Mouse (Mus musculus): ENCODE measurements around the gene Stmn3. TPM values are rescaled to one million over a fixed set of nuclear protein-coding genes. Genes with fewer than 3 reads are reported as not detected.

The Stmn3 gene
- 0.46 and 2.4 TPM in 2 replicates for polyA plus RNA-seq (2012; rRNA removed)

GRCm38 (mm10) chr2:181314080-181314810 is at the start of gene Stmn3:
Stmn3 (minus strand) TSS chr2:181314500.
- DNase-seq = peak; percentile 29
- TF ChIP-seq POLR2A (IDR thresholded peaks at IDR 0.05; ENCODE audit: low read depth, low read length) = no peak
- TF ChIP-seq CTCF (conservative IDR thresholded peaks at IDR 0.05; ENCODE audit: insufficient read depth, insufficient read length, low read depth, low read length) = no peak
- WGBS = 7% methylated on average over 21 of the region's 23 CpGs
- peaks cover 5% of the 10 kb centered on the region for H3K4me1 ChIP-seq (ENCODE audit: control insufficient read depth, insufficient read depth, low read length)
- no peaks in the 10 kb centered on the region for H3K27me3 ChIP-seq (replicated peaks; ENCODE audit: control insufficient read depth, insufficient read depth, low read length)
- H3K36me3 ChIP-seq (ENCODE audit: control insufficient read depth, insufficient read depth, low read length) = no peaks in the 10 kb centered on the region
- H3K4me3 ChIP-seq (ENCODE audit: insufficient read depth, low read depth, low read length) = no peak within 1 kb of the TSS
- H3K27ac ChIP-seq (ENCODE audit: insufficient read depth, low read depth, low read length) = no peak within 1 kb of the TSS

GRCm38 (mm10) chr2:181363946-181364345 is 49.6 kb upstream of the Stmn3 start:
- Histone ChIP-seq H3K27me3 (replicated peaks; ENCODE audit: control insufficient read depth, insufficient read depth, low read length) (no peaks in the 10 kb centered on the region), H3K36me3 (ENCODE audit: control insufficient read depth, insufficient read depth, low read length) (peaks cover 2% of the 10 kb centered on the region; the same call in 1 of the 2 replicates), H3K4me1 (ENCODE audit: control insufficient read depth, insufficient read depth, low read length) (peaks cover 6% of the 10 kb centered on the region; the same call in 1 of the 2 replicates), H3K27ac (ENCODE audit: insufficient read depth, low read depth, low read length) (no peak overlapping the region), H3K4me3 (ENCODE audit: insufficient read depth, low read depth, low read length) (no peak overlapping the region)
- TF ChIP-seq POLR2A (IDR thresholded peaks at IDR 0.05; ENCODE audit: low read depth, low read length) (no peak), CTCF (conservative IDR thresholded peaks at IDR 0.05; ENCODE audit: insufficient read depth, insufficient read length, low read depth, low read length) (no peak)
- no peak for DNase-seq
- WGBS = 62% methylated on average over 3 of the region's 3 CpGs

- DNase-seq = no peak
- no peak overlapping the region for H3K27ac ChIP-seq (ENCODE audit: insufficient read depth, low read depth, low read length)
- 93% methylated on average over 3 of the region's 3 CpGs for WGBS
- peaks cover 2% of the 10 kb centered on the region; the same call in 1 of the 2 replicates for H3K36me3 ChIP-seq (ENCODE audit: control insufficient read depth, insufficient read depth, low read length)
- TF ChIP-seq POLR2A (IDR thresholded peaks at IDR 0.05; ENCODE audit: low read depth, low read length) (no peak), CTCF (conservative IDR thresholded peaks at IDR 0.05; ENCODE audit: insufficient read depth, insufficient read length, low read depth, low read length) (no peak)
- H3K4me3 ChIP-seq (ENCODE audit: insufficient read depth, low read depth, low read length) = no peak overlapping the region
- no peaks in the 10 kb centered on the region for H3K4me1 ChIP-seq (ENCODE audit: control insufficient read depth, insufficient read depth, low read length)
- no peaks in the 10 kb centered on the region for H3K27me3 ChIP-seq (replicated peaks; ENCODE audit: control insufficient read depth, insufficient read depth, low read length)
Measured at GRCm38 (mm10) chr2:181356780-181357179, 42.5 kb upstream of the Stmn3 start.

GRCm38 (mm10) chr2:181342766-181343165 is 28.5 kb upstream of the Stmn3 start:
- H3K4me1 ChIP-seq (ENCODE audit: control insufficient read depth, insufficient read depth, low read length) = no peaks in the 10 kb centered on the region
- TF ChIP-seq POLR2A (IDR thresholded peaks at IDR 0.05; ENCODE audit: low read depth, low read length) (no peak), CTCF (conservative IDR thresholded peaks at IDR 0.05; ENCODE audit: insufficient read depth, insufficient read length, low read depth, low read length) (no peak)
- DNase-seq = no peak
- WGBS = 92% methylated on average over 6 of the region's 6 CpGs
- H3K4me3 ChIP-seq (ENCODE audit: insufficient read depth, low read depth, low read length) = no peak overlapping the region
- H3K27me3 ChIP-seq (replicated peaks; ENCODE audit: control insufficient read depth, insufficient read depth, low read length) = no peaks in the 10 kb centered on the region
- H3K36me3 ChIP-seq (ENCODE audit: control insufficient read depth, insufficient read depth, low read length) = no peaks in the 10 kb centered on the region; the same call in none of the 2 replicates
- no peak overlapping the region for H3K27ac ChIP-seq (ENCODE audit: insufficient read depth, low read depth, low read length)

- Histone ChIP-seq H3K27ac (ENCODE audit: insufficient read depth, low read depth, low read length) (no peak overlapping the region), H3K27me3 (replicated peaks; ENCODE audit: control insufficient read depth, insufficient read depth, low read length) (no peaks in the 10 kb centered on the region), H3K4me1 (ENCODE audit: control insufficient read depth, insufficient read depth, low read length) (no peaks in the 10 kb centered on the region), H3K36me3 (ENCODE audit: control insufficient read depth, insufficient read depth, low read length) (no peaks in the 10 kb centered on the region; the same call in none of the 2 replicates), H3K4me3 (ENCODE audit: insufficient read depth, low read depth, low read length) (no peak overlapping the region)
- no peak for DNase-seq
- 51% methylated on average over 4 of the region's 4 CpGs for WGBS
- no peak for TF ChIP-seq CTCF (conservative IDR thresholded peaks at IDR 0.05; ENCODE audit: insufficient read depth, insufficient read length, low read depth, low read length)
- TF ChIP-seq POLR2A (IDR thresholded peaks at IDR 0.05; ENCODE audit: low read depth, low read length) = no peak
Measured at GRCm38 (mm10) chr2:181340426-181340825, 26.1 kb upstream of the Stmn3 start.

GRCm38 (mm10) chr2:181334023-181334422 is 19.7 kb upstream of the Stmn3 start:
- DNase-seq = peak; percentile 78
- H3K27ac ChIP-seq (ENCODE audit: insufficient read depth, low read depth, low read length) = no peak overlapping the region
- H3K27me3 ChIP-seq (replicated peaks; ENCODE audit: control insufficient read depth, insufficient read depth, low read length) = no peaks in the 10 kb centered on the region
- TF ChIP-seq POLR2A (IDR thresholded peaks at IDR 0.05; ENCODE audit: low read depth, low read length) (no peak), CTCF (conservative IDR thresholded peaks at IDR 0.05; ENCODE audit: insufficient read depth, insufficient read length, low read depth, low read length) (peak; percentile 49)
- H3K4me3 ChIP-seq (ENCODE audit: insufficient read depth, low read depth, low read length) = no peak overlapping the region
- H3K36me3 ChIP-seq (ENCODE audit: control insufficient read depth, insufficient read depth, low read length) = no peaks in the 10 kb centered on the region; the same call in none of the 2 replicates
- 65% methylated on average over 3 of the region's 3 CpGs for WGBS
- H3K4me1 ChIP-seq (ENCODE audit: control insufficient read depth, insufficient read depth, low read length) = no peaks in the 10 kb centered on the region

- no peak for TF ChIP-seq POLR2A (IDR thresholded peaks at IDR 0.05; ENCODE audit: low read depth, low read length)
- no peak for TF ChIP-seq CTCF (conservative IDR thresholded peaks at IDR 0.05; ENCODE audit: insufficient read depth, insufficient read length, low read depth, low read length)
- no peak overlapping the region for H3K27ac ChIP-seq (ENCODE audit: insufficient read depth, low read depth, low read length)
- DNase-seq = no peak
- no peaks in the 10 kb centered on the region for H3K27me3 ChIP-seq (replicated peaks; ENCODE audit: control insufficient read depth, insufficient read depth, low read length)
- no peaks in the 10 kb centered on the region for H3K4me1 ChIP-seq (ENCODE audit: control insufficient read depth, insufficient read depth, low read length)
- no peak overlapping the region for H3K4me3 ChIP-seq (ENCODE audit: insufficient read depth, low read depth, low read length)
- H3K36me3 ChIP-seq (ENCODE audit: control insufficient read depth, insufficient read depth, low read length) = no peaks in the 10 kb centered on the region; the same call in 1 of the 2 replicates
Measured at GRCm38 (mm10) chr2:181332542-181332941, 18.2 kb upstream of the Stmn3 start.

Measured in kidney, adult 2 months (tissue).